Mouse (Mus musculus) heart, adult 11 months (tissue): Measurements from ENCODE around the gene Bspry.

ENCODE experiments used
- DNase-seq: peaks from one replicate; pipeline ENCODE4 v3.0.0; 2022

Bspry gene

DNA sequence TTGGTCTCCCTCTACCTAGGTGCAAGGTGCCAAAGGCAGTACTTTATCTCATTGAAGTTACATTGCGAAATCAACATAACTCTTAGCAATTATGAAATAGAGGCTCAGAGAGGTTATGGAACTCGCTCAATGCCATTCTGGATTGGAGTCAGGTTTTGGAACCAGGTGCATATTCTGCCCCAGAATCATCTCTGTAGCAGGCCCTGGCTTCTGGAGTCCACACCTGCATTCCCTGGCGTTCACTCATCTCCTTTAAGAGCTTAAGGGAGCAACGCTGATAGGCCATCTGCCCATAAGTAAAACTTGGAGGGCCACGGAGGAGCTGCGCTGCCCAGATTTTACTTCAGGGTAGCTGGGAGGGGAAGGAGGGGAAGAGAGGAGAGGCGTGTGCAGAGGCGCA is 37.2 kb downstream of the Bspry start:
- peak; percentile 92 for DNase-seq

DNA sequence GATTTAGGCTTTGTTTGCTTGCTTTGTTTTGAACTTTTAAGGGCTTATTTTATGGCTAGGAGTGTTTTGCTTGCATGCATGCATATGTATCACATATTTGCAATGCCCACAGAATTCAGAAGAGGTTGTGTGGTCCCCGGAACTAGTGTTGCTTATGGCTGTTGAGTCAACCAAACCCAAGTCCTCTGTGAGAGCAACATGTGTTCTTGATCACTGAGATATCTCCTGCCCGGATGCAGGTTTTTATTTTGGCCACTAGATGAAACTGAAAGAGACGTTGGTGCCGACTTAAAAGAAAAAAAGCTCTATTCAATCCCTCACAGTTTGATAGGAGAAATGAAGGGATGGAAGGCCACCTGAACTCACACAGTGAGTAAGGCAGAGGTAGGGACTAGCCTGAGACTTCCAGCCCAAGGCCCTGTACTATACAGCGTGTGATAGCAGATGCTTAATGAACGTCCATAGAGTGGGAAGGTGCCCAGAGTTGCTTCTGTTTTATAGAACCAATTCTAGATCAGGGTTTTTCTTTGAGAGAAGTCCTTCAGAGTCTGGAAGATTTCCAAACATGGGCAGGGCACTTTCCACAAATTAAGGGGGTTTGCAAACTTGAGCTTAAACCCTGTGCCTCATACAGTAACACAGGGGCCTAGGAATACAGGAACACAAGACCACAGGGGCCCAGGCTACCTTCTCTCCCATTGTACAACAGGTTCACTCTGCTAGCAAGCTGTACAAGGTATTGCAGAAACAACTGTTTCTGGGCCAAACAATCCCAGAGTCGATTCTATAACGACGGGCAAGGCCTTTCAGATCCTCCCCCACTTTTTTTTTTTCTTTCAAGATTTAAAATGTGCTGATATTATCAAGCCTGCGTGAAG is 37.9 kb downstream of the Bspry start:
- peak; percentile 88 for DNase-seq

GRCm38 (mm10) chr4:62518416-62519121 is 38.7 kb downstream of the Bspry start:
- peak; percentile 96 for DNase-seq

DNA sequence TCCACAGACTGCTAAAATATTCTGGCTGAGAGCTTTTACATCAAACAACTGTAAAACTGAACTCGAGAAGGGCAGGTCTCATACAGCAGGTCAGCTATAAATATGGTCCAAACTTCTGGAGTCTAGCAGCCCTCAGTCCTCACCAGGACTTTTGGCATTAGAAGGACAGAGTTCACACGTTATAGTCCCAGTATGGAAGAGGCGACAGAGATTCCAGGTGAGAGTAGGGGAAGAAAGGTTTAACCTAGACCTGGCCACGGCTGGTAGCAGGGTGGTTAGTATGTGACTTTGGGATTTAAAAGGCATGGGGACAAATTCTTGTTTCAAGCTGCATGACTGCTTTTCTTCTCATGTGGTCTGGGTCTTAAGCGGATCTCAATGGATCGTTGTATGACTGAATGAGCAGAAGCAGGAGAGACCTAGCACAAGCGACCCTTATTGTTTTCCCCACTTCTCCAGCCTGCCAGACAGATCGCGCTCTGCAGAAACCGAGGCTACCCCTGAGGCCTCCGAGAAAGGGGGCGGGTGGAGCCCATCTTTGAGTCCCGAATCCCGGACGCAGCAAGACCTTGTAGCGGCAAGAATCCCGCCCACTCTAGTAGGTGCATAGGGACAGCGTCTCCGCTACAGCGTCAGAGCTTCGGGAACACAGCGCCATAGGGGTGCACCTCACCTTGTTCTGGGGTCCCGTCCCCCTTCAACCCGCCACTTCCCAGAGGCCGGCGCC is 39.4 kb downstream of the Bspry start:
- DNase-seq = no peak

DNA sequence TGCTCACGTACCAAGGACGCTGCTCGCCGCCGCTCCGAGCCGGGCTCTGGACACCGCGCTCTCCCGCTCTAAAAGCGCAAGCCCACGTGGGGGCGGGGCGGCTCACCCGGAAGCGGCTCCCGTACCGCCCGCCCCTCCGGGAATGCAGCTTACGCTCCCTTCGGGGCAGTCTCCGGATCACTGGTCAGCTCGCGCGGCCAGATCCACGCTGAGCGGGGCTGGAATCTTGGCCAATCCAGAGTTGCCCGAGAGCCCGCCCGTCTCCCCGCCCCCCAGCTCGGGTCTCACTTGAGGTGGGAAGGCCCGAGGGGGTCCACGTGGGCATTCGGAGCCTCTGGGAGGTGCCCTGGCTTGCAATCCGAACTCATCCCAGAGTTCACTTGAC is 40.0 kb downstream of the Bspry start, which contains the start of gene Alad:
Gene Alad, minus strand, starts transcription at position 70 of the 385 bp plus-strand sequence.
- peak; percentile 99 for DNase-seq

- DNase-seq = no peak
Measured at GRCm38 (mm10) chr4:62520892-62521400, 41.1 kb downstream of the Bspry start.

DNA sequence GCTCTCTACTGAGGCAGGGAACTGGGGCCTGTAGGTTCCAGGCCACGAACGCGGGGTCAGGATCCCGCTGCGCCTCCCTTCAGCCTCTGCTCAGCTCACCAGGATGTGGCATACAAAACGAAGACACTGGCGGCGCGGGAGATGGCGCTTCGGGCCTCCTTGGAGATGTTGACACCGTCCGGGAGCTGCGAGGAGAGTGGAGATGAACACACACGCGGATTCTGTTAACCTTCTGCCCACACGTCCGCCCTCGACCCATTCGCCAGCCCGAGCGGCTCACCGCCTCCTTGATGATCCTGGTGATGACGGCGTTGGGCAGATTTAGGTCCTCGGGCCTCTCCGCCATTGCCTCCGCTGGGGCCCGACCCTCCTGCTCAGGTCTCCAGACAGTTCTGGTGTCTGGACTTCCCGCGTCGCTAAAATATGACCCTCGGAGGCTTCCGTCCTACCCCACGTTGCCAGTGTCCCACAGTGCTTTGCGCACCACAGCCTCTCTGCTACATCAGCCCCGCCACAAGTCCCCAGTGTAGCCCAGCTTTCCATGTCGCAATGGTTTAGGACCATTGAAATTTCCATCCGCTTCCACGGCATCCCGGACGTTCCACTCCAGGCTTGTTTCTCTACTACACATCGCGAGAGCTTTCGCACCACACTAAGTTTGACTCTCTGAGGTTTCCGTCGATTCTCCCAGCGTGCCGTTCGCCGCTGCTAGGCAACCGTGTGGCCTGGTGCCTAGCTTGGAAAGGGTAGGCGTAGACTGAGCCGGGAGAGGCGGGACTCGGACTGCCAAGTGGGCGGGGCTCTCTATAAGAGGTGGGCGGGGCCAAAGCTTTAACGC is 45.0 kb downstream of the Bspry start, which contains the start of the genes Pole3 and 4933430I17Rik:
Gene Pole3, minus strand, starts transcription at position 418 of the 838 bp plus-strand sequence.
Gene 4933430I17Rik, plus strand, starts transcription at position 719 of the 838 bp plus-strand sequence.
- peak; percentile 99 for DNase-seq

DNA sequence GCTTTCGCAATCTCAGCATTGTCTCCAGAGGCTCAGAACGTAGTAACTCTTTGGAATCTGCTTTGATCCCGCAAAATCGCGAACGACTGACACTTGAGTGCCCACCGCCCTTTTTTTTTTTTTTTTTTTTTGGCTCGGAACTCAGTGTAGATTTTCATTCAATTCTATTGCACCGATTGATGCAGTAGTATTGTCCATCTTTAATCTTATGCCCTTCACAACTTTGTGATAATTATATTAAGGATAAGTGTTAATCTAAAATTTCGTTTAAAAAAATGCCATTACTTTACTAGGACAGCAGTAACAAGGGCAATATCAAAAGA is 45.6 kb downstream of the Bspry start:
- DNase-seq = no peak

DNA sequence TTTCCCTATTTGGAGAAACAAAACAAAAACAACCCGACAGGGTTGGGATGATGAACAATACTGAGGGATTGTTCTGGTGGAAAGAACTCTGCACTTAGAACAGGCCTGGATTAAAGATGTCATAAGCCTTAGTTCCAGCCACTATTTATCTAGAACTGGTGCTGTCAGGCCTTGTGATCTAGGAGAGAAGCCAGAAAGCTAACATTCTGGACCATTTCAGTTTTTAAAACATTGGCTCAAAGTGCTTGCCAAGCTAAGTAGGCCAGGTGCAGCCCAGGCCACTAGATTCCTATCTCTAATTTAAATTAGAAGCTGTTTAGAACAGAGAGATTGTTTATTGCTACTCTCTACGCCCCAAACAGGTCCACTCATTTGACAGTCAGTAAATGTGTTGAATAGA is 46.4 kb downstream of the Bspry start:
- DNase-seq = peak; percentile 50

- DNase-seq = peak; percentile 77
Measured at GRCm38 (mm10) chr4:62527655-62528054, 47.8 kb downstream of the Bspry start.

DNA sequence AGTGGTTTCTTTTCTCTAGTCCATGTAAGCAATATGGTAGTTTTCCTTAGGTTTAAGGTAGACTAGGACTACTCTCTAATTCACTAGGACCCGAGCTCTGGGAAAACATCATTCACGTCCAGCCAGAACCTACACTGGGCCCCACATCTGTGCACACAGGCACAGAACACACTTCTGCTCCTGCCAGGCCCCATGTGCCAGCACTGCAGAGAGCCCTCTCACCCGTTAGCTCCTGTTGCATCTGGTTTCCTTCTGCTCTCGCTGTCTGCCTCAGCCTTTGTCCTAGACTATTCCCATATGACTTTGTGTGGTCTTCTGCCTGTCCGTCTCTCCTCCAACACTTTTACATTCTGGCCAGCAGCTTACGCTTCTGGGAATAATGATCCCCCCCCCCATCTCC is 53.9 kb downstream of the Bspry start:
- no peak for DNase-seq

DNA sequence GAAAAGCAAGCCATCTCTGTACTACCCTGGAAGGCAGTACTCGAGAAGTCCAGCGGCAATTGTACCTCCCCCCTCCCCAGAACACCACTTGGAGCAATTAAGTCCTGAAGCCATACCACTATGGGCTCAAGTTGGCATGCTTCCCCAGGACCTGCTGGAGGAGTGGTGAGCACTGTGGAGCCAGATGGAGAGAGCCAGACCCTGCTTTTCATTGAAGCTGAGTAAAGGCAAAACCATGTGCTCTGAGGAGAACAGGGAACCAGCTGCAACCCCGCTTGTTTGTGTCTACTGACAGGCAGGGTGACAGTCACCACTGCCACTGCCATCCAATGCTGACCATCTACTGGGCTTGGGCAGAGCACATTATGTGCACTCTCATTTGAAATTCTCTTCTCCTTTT is 61.9 kb downstream of the Bspry start:
- no peak for DNase-seq

DNA sequence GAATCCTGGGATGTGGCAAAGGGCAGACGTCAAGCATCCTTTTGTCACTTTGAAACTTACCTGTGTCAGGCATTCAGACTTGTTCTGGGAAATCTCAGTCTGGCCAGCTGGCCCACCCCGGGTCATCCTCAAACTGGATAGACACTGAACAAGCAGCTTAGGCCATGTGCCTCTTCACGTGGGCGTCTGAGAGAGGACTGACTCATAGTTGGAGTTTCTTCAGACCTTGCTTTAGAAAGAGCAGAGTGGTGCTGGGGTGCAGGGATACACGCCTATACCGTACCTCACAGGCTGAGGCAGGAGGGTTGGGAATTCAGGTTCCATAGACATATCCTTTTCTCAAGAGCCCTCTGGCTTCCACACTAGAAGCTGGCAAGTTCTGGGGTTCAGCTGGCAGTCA is 63.9 kb downstream of the Bspry start:
- no peak for DNase-seq

DNA sequence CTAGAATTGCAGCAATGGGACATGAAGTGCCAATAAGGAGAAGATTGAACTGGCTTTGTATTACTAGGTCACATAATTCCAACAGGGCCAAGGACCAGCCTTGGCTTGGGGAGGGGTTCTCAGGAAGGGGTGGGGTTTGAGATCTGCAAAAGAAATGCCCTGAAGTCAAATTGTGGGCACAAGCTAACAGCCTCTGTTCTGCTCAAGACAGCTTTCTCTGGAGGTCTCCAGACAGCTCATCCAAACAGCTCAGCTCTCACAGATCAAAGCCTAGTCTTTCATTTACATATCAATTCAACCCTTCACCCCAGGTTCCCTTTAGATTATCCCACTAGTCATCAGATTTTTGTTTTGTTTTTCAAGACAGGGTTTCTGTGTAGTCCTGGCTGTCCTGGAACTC is 64.9 kb downstream of the Bspry start:
- no peak for DNase-seq
